Mouse (Mus musculus): ENCODE results near the gene Ubn1. TPM values are rescaled to one million over a fixed set of nuclear protein-coding genes. Genes with fewer than 3 reads are reported as not detected.

The Ubn1 gene
- 5.0 and 8.6 TPM in 2 replicates for polyA plus RNA-seq (2021; fragmentation: Nextera tagmentation)
- long read RNA-seq, experiment 1, partial matches to known transcripts = 14 of 29 reads
- long read RNA-seq, experiment 1, other reads (novel, unspliced or antisense) = 15 of 29 reads
- long read RNA-seq, experiment 2, partial matches to known transcripts = 7 of 7 reads
- long read RNA-seq, experiment 2, other reads (novel, unspliced or antisense) = 0 of 7 reads

DNA sequence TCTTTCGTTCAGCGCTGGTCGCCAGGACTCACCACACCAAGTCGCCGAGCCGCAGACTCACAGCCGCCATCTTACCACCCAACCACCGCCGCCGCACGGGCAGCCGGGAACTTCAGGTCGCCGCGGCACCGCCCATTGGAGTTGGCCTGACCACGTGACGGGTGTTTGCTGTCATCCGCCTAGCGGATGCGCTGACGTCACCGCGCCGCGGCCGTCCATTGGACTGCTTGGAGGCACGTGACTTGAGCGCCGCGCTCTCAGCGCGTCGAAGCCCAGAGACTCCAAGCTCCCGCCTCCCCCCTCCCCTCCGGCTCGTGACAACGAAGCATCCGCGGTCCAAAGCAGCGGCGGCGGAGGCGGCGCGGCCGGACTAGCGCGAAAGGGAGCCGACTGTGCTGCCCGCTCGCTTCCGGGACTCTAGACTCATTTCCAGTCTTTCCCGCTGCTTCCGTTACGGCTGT, at the start of gene Ubn1, which contains the start of gene Glyr1:
Gene Ubn1, plus strand, starts transcription at position 284 of the 461 bp plus-strand sequence.
Gene Glyr1, minus strand, starts transcription at position 90 of the 461 bp plus-strand sequence.

DNA sequence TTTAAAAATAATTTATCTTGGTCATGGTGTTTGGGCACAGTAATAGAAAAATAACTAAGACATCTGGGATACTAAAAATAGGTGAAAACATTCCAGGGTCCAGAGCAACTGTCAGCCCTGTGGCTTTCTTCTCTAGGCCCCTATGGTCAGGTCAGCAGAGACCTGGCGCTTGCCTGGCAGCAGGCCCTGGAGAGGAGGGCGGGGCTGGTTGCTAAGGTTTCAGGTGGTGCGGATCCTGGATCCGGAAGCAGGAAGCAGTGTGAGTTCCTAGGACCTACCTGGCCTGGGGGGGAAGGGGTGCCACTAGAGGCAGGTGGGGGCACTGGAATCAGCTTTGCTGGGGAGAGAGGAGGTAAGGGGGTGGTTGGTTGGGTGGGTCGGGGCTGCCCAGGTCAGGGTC, 42.8 kb upstream of the Ubn1 start, which contains the start of gene Smim22:
Gene Smim22, plus strand, starts transcription at position 222 of the 400 bp plus-strand sequence.

GRCm38 (mm10) chr16:5013054-5013838, 36.6 kb upstream of the Ubn1 start, which contains the start of gene Rogdi:
TSS of gene Rogdi (minus strand) at chr16:5013553.

GRCm38 (mm10) chr16:5132401-5132801, 82.5 kb downstream of the Ubn1 start, which contains the start of gene Ppl:
TSS of gene Ppl (minus strand) at chr16:5132421.

Other genes starting within 250 kb of the Ubn1 start
- not detected in 2 replicates for gene 4930562C15Rik, start 214.6 kb upstream of the Ubn1 start, polyA plus RNA-seq (2021; fragmentation: Nextera tagmentation)
- 61.3 and 98.9 TPM in 2 replicates for gene Ubald1, start 169.7 kb upstream of the Ubn1 start, polyA plus RNA-seq (2021; fragmentation: Nextera tagmentation)
- 78.9 and 89.4 TPM in 2 replicates for gene Mgrn1, start 163.8 kb upstream of the Ubn1 start, polyA plus RNA-seq (2021; fragmentation: Nextera tagmentation)
- 86.5 and 107 TPM in 2 replicates for gene Nudt16l1, start 111.3 kb upstream of the Ubn1 start, polyA plus RNA-seq (2021; fragmentation: Nextera tagmentation)
- gene Anks3, start 85.9 kb upstream of the Ubn1 start, polyA plus RNA-seq (2021; fragmentation: Nextera tagmentation) = 16.2 and 19.8 TPM in 2 replicates
- gene Sept12, start 52.2 kb upstream of the Ubn1 start, polyA plus RNA-seq (2021; fragmentation: Nextera tagmentation) = not detected in 2 replicates
- gene Smim22, start 42.8 kb upstream of the Ubn1 start, polyA plus RNA-seq (2021; fragmentation: Nextera tagmentation) = 0.89 and 1.0 TPM in 2 replicates
- gene Rogdi, start 36.5 kb upstream of the Ubn1 start, polyA plus RNA-seq (2021; fragmentation: Nextera tagmentation) = 167 and 182 TPM in 2 replicates
- 69.1 and 69.7 TPM in 2 replicates for gene Glyr1, start 194 bp upstream of the Ubn1 start, polyA plus RNA-seq (2021; fragmentation: Nextera tagmentation)
- 0.06 and 0.11 TPM in 2 replicates for gene Ppl, start 82.4 kb downstream of the Ubn1 start, polyA plus RNA-seq (2021; fragmentation: Nextera tagmentation)
- gene Sec14l5, start 97.1 kb downstream of the Ubn1 start, polyA plus RNA-seq (2021; fragmentation: Nextera tagmentation) = 0.70 and 0.94 TPM in 2 replicates
- gene Nagpa, start 154.0 kb downstream of the Ubn1 start, polyA plus RNA-seq (2021; fragmentation: Nextera tagmentation) = 11.9 and 16.7 TPM in 2 replicates
- gene AU021092, start 172.2 kb downstream of the Ubn1 start, polyA plus RNA-seq (2021; fragmentation: Nextera tagmentation) = 1.5 and 2.8 TPM in 2 replicates
- 33.8 and 39.6 TPM in 2 replicates for gene Alg1, start 183.6 kb downstream of the Ubn1 start, polyA plus RNA-seq (2021; fragmentation: Nextera tagmentation)
- gene Eef2kmt, start 205.9 kb downstream of the Ubn1 start, polyA plus RNA-seq (2021; fragmentation: Nextera tagmentation) = 12.2 and 14.1 TPM in 2 replicates

All from left cerebral cortex, adult 6 months (tissue).